Mouse (Mus musculus) liver, embryonic 14.5 days (tissue): ENCODE measurements around the gene Cic.

ENCODE experiments used
- CTCF ChIP-seq: IDR thresholded peaks from 2 replicates; pipeline ENCODE4 v1.5.1; 2016; ENCODE audit warnings: antibody characterized with exemption, low read depth, control low read depth
- EP300 ChIP-seq: IDR thresholded peaks from 2 replicates; pipeline ENCODE4 v1.6.1; 2016; ENCODE audit warnings: antibody characterized with exemption, low read depth

GRCm38 (mm10) chr7:25277998-25278340 lies 10.5 kb downstream of the Cic start:
- no peak for TF ChIP-seq CTCF
- no peak; the same call in 1 of the 2 replicates for TF ChIP-seq EP300
